Mouse (Mus musculus): ENCODE data around the gene Slc38a6. TPM values are rescaled to one million over a fixed set of nuclear protein-coding genes. Genes with fewer than 3 reads are reported as not detected.

The Slc38a6 gene
- polyA plus RNA-seq, 1 experiment from 2014 or later, result 4.5 TPM

GRCm38 (mm10) chr12:73357311-73357710 lies 70.7 kb downstream of the Slc38a6 start:
- H3K4me3 ChIP-seq, result no peak overlapping the region
- no peaks in the 10 kb centered on the region for H3K9me3 ChIP-seq (replicated peaks)
- no peak for ATAC-seq (ENCODE audit: insufficient number of reproducible peaks, low FRiP score)
- no peaks in the 10 kb centered on the region for H3K27me3 ChIP-seq (replicated peaks)
- WGBS, result 62% methylated on average over 5 of the region's 5 CpGs
- peaks cover 31% of the 10 kb centered on the region for H3K4me1 ChIP-seq (replicated peaks)
- no peaks in the 10 kb centered on the region for H3K36me3 ChIP-seq
- H3K9ac ChIP-seq, result no peak overlapping the region
- no peak overlapping the region for H3K4me2 ChIP-seq
- H3K27ac ChIP-seq (ENCODE audit: poor library complexity, severe bottlenecking), result no peak overlapping the region

- ATAC-seq (ENCODE audit: insufficient number of reproducible peaks, low FRiP score), result no peak
- Histone ChIP-seq H3K27ac (ENCODE audit: poor library complexity, severe bottlenecking) (no peak overlapping the region), H3K9ac (no peak overlapping the region), H3K4me3 (no peak overlapping the region), H3K27me3 (replicated peaks) (no peaks in the 10 kb centered on the region), H3K9me3 (replicated peaks) (no peaks in the 10 kb centered on the region), H3K4me2 (no peak overlapping the region), H3K4me1 (replicated peaks) (peaks cover 31% of the 10 kb centered on the region), H3K36me3 (no peaks in the 10 kb centered on the region)
- 89% methylated on average over 3 of the region's 3 CpGs for WGBS
Measured at GRCm38 (mm10) chr12:73357736-73358135, 71.2 kb downstream of the Slc38a6 start.

- WGBS, result 57% methylated on average over 2 of the region's 2 CpGs
- no peaks in the 10 kb centered on the region for H3K27me3 ChIP-seq (replicated peaks)
- H3K4me2 ChIP-seq, result no peak overlapping the region
- no peak for ATAC-seq (ENCODE audit: insufficient number of reproducible peaks, low FRiP score)
- no peak overlapping the region for H3K27ac ChIP-seq (ENCODE audit: poor library complexity, severe bottlenecking)
- H3K36me3 ChIP-seq, result no peaks in the 10 kb centered on the region
- H3K9ac ChIP-seq, result no peak overlapping the region
- no peak overlapping the region for H3K4me3 ChIP-seq
- peaks cover 27% of the 10 kb centered on the region for H3K4me1 ChIP-seq (replicated peaks)
- no peaks in the 10 kb centered on the region for H3K9me3 ChIP-seq (replicated peaks)
Measured at GRCm38 (mm10) chr12:73358640-73359039, 72.1 kb downstream of the Slc38a6 start.

GRCm38 (mm10) chr12:73359520-73359919 lies 72.9 kb downstream of the Slc38a6 start:
- ATAC-seq (ENCODE audit: insufficient number of reproducible peaks, low FRiP score), result no peak

DNA sequence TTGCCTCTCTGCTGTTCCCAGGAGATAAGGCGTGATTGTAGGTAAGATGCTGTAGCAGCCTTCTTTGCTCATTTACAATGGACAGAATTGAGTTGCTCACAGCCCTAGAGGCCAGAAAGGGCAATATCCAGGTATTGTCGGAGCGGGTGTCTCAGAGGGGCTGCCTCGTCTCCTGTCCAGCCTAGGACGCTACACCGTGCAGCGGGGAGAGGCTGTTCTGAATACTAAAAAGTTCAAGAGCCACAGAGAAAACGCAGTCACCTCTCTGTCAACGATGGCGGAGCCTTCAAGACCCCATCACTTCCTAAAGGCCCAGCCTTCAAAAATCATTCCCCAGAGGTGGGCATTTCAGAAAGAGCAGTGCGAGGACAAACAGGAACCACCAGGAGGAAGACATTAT lies 74.6 kb downstream of the Slc38a6 start:
- Histone ChIP-seq H3K4me3 (no peak overlapping the region), H3K9ac (no peak overlapping the region), H3K4me1 (replicated peaks) (peaks cover 14% of the 10 kb centered on the region; the same call in 1 of the 2 replicates), H3K9me3 (replicated peaks) (no peaks in the 10 kb centered on the region), H3K27ac (ENCODE audit: poor library complexity, severe bottlenecking) (no peak overlapping the region), H3K27me3 (replicated peaks) (no peaks in the 10 kb centered on the region), H3K36me3 (no peaks in the 10 kb centered on the region), H3K4me2 (no peak overlapping the region)
- 80% methylated on average over 11 of the region's 11 CpGs for WGBS
- ATAC-seq (ENCODE audit: insufficient number of reproducible peaks, low FRiP score), result no peak

More at GRCm38 (mm10) chr12:73359520-73359919, 72.9 kb downstream of the Slc38a6 start:
- Histone ChIP-seq H3K9me3 (replicated peaks) (no peaks in the 10 kb centered on the region), H3K36me3 (no peaks in the 10 kb centered on the region), H3K4me1 (replicated peaks) (peaks cover 18% of the 10 kb centered on the region), H3K9ac (no peak overlapping the region), H3K27ac (ENCODE audit: poor library complexity, severe bottlenecking) (no peak overlapping the region), H3K27me3 (replicated peaks) (no peaks in the 10 kb centered on the region), H3K4me3 (no peak overlapping the region), H3K4me2 (no peak overlapping the region)
- 64% methylated on average over 4 of the region's 4 CpGs for WGBS

GRCm38 (mm10) chr12:73363401-73363800 lies 76.8 kb downstream of the Slc38a6 start:
- H3K4me2 ChIP-seq, result 0 out of 2 replicates have a peak overlapping the region, but pooled peaks have one; percentile 6
- no peak for ATAC-seq (ENCODE audit: insufficient number of reproducible peaks, low FRiP score)
- H3K4me3 ChIP-seq, result no peak overlapping the region
- H3K9ac ChIP-seq, result no peak overlapping the region
- H3K9me3 ChIP-seq (replicated peaks), result no peaks in the 10 kb centered on the region
- no peak overlapping the region for H3K27ac ChIP-seq (ENCODE audit: poor library complexity, severe bottlenecking)
- H3K36me3 ChIP-seq, result no peaks in the 10 kb centered on the region
- no peaks in the 10 kb centered on the region for H3K27me3 ChIP-seq (replicated peaks)
- 77% methylated on average over 6 of the region's 6 CpGs for WGBS
- H3K4me1 ChIP-seq (replicated peaks), result peaks cover 26% of the 10 kb centered on the region

DNA sequence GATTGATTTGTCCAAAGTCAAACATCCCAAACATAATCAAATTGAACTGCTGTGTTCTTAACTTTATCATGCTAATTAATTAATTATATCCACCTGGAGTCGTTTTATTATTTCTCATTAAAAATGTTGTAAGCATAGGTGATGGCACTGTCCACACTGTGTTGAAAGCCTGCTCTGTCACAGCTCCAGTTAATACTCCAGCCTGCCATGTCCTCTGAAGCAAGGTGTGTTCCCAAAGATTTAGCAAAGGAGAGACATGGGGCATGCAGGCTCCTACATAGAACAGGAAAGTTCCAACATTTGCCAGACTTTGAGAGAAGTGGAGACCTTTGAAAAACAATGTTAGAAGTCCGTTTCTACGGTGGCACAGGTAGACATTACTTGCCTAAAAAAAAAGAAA lies 77.4 kb downstream of the Slc38a6 start:
- H3K4me2 ChIP-seq, result no peak overlapping the region
- no peaks in the 10 kb centered on the region for H3K36me3 ChIP-seq
- no peak overlapping the region for H3K9ac ChIP-seq
- peaks cover 25% of the 10 kb centered on the region for H3K4me1 ChIP-seq (replicated peaks)
- H3K27ac ChIP-seq (ENCODE audit: poor library complexity, severe bottlenecking), result no peak overlapping the region
- ATAC-seq (ENCODE audit: insufficient number of reproducible peaks, low FRiP score), result no peak
- WGBS, result 92% methylated on average over 3 of the region's 3 CpGs
- no peaks in the 10 kb centered on the region for H3K9me3 ChIP-seq (replicated peaks)
- no peak overlapping the region for H3K4me3 ChIP-seq
- H3K27me3 ChIP-seq (replicated peaks), result no peaks in the 10 kb centered on the region

DNA sequence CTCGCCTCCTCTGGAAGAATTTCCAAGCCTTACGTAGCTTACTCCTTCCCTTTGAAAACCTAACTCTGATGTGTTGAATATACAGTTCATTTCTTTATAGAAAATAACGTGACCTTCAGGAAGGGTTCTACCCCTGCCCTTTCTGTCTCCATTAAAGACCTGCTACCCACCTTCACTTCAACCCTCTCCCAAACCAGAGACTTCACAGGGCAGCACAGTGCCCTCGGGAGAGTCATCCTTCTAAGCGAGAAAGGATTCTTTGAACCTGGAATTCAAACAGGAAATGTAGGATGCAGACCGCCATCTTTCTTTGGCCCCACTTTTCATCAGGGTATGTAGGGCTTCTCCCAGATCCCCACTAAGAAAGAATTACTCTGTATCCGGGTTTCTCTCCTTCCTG lies 80.0 kb downstream of the Slc38a6 start:
- no peaks in the 10 kb centered on the region for H3K9me3 ChIP-seq (replicated peaks)
- no peaks in the 10 kb centered on the region for H3K27me3 ChIP-seq (replicated peaks)
- 84% methylated on average over 7 of the region's 7 CpGs for WGBS
- peaks cover 16% of the 10 kb centered on the region for H3K4me1 ChIP-seq (replicated peaks)
- H3K4me2 ChIP-seq, result no peak overlapping the region
- H3K36me3 ChIP-seq, result no peaks in the 10 kb centered on the region
- H3K4me3 ChIP-seq, result no peak overlapping the region
- H3K27ac ChIP-seq (ENCODE audit: poor library complexity, severe bottlenecking), result no peak overlapping the region
- H3K9ac ChIP-seq, result no peak overlapping the region
- no peak for ATAC-seq (ENCODE audit: insufficient number of reproducible peaks, low FRiP score)

- no peaks in the 10 kb centered on the region for H3K27me3 ChIP-seq (replicated peaks)
- WGBS, result 29% methylated on average over 20 of the region's 20 CpGs
- no peaks in the 10 kb centered on the region for H3K36me3 ChIP-seq
- no peak overlapping the region for H3K27ac ChIP-seq (ENCODE audit: poor library complexity, severe bottlenecking)
- ATAC-seq (ENCODE audit: insufficient number of reproducible peaks, low FRiP score), result no peak
- H3K9me3 ChIP-seq (replicated peaks), result no peaks in the 10 kb centered on the region
- H3K4me2 ChIP-seq, result peak overlapping the region; percentile 40
- H3K4me1 ChIP-seq (replicated peaks), result peaks cover 16% of the 10 kb centered on the region
- H3K9ac ChIP-seq, result no peak overlapping the region
- H3K4me3 ChIP-seq, result no peak overlapping the region
Measured at GRCm38 (mm10) chr12:73367460-73368079, 81.0 kb downstream of the Slc38a6 start.

DNA sequence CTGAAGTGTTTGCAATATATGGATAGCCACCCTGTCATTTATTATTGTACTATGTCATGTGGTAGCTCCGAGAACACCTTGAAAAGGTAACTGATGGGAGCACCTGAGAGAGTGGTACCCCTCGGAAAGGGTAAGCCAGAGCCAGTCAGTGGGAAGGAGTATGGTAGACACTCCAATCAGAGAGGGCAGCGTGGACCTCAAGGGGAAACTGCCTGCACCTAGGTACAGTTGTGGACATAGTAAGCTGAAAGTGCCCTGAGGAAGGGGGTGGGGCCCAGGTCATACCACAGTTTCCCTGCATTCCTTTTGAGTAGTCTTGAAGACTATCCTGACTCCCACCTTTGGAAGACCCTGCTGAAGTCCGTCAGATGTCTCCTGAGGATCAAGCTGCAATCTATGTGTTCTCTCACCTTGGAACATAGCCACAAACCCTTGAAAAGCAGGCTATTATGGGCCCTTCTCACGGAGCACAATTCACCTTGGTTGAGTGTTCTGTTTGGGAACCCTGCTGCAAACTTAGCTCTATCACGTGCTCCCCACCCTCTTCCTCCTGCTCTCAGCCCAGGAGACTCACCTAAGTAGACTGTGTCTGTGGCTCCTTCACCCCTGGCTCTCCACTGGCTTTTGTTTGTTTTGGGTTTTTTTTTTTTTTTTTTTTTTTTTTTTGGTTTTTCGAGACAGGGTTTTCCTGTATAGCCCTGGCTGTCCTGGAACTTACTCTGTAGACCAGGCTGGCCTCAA lies 82.5 kb downstream of the Slc38a6 start:
- H3K4me2 ChIP-seq, result no peak overlapping the region
- no peak overlapping the region for H3K9ac ChIP-seq
- 79% methylated on average over 6 of the region's 7 CpGs for WGBS
- H3K9me3 ChIP-seq (replicated peaks), result no peaks in the 10 kb centered on the region
- H3K4me1 ChIP-seq (replicated peaks), result peaks cover 16% of the 10 kb centered on the region
- no peak overlapping the region for H3K27ac ChIP-seq (ENCODE audit: poor library complexity, severe bottlenecking)
- H3K36me3 ChIP-seq, result no peaks in the 10 kb centered on the region
- no peak for ATAC-seq (ENCODE audit: insufficient number of reproducible peaks, low FRiP score)
- no peak overlapping the region for H3K4me3 ChIP-seq
- H3K27me3 ChIP-seq (replicated peaks), result no peaks in the 10 kb centered on the region

GRCm38 (mm10) chr12:73370367-73370944 lies 83.9 kb downstream of the Slc38a6 start:
- WGBS, result 69% methylated on average over 4 of the region's 4 CpGs
- Histone ChIP-seq H3K9ac (no peak overlapping the region), H3K27ac (ENCODE audit: poor library complexity, severe bottlenecking) (no peak overlapping the region), H3K36me3 (no peaks in the 10 kb centered on the region), H3K4me2 (no peak overlapping the region), H3K9me3 (replicated peaks) (no peaks in the 10 kb centered on the region), H3K4me3 (no peak overlapping the region), H3K27me3 (replicated peaks) (no peaks in the 10 kb centered on the region), H3K4me1 (replicated peaks) (peaks cover 16% of the 10 kb centered on the region)
- ATAC-seq (ENCODE audit: insufficient number of reproducible peaks, low FRiP score), result no peak

Measured in heart, embryonic 12.5 days (tissue).